Mouse (Mus musculus): Measurements from ENCODE around the gene Pnldc1.

DNA sequence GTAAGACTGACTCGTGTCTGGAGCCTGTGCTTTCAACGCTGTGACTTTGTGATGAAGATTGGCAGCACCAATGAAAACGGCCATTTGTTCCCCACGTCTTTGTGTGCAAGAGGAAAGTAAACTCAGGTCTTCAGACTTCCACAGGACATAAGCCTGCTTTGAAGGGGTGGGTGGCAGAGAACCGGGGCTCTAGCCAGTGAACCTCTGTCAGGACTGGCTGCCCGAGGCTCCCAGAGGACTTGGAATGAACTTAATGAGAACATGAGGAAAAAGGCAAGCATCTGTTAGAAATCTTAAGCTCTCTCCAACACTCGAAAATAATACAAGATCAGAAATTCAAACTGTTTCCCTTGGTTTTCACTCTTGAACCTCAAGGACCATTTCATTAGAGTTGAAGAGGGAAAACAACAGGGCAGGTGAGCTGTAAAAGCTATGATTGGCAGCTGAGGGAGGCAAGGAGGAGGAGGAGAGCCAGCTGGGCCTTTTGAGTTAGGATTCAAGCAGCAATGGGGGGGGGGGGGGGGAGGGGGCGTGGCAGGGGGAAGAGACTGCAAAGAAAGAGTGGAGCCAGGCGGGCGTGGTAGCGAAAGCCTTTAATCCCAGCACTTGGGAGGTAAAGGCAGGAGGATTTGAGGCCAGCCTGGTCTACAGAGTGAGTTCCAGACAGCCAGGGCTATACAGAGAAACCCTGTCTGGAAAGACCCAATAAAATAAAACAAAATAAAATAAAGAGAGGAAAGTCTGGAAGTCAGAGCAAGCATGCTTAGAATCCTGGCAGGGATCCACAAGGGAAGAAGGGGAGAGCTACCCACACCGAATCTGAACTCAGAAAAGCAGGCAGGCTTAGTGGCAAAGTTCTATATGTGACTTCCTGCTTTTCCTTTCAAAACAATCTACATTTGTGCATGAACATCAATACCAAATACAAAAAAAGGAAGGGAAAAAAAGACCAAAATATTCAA lies 6.4 kb downstream of the Pnldc1 start:
- no peak for TF ChIP-seq CTCF (IDR thresholded peaks at IDR 0.05; ENCODE audit: low read depth, low read length)
- TF ChIP-seq POLR2A (IDR thresholded peaks at IDR 0.05; ENCODE audit: extremely low read depth, insufficient read depth, low read length) = no peak
